Mouse (Mus musculus) hematopoietic stem cell, adult 5-6 weeks (primary cell): ENCODE data around the gene Mettl9. TPM values are rescaled to one million over a fixed set of nuclear protein-coding genes. Genes with fewer than 3 reads are reported as not detected.

Experiments
- ATAC-seq, 2 experiments: fragments of 125-278 bp in 1 of 2; replicated peaks in 1 of 2; 2 replicates each; pipeline ENCODE4 v1.8.0; 2016 to 2017; ENCODE audit warnings: inconsistent platforms in 2 of 2, mild to moderate bottlenecking in 2 of 2, moderate number of reproducible peaks in 2 of 2, low read depth in 1 of 2, moderate TSS enrichment in 1 of 2; ENCODE audit not compliant: low FRiP score in 2 of 2, poor library complexity in 2 of 2, severe bottlenecking in 2 of 2, insufficient read depth in 1 of 2, low TSS enrichment in 1 of 2
- total RNA-seq: library from RNA; stranded (forward); fragments of 172-1452, 232-1000 nt; gene quantifications from 2 replicates; pipeline ENCODE4 v1.2.3, GENCODE M21; 2017

Mettl9 gene
- total RNA-seq, 1 experiment from 2014 or later: 123 TPM

DNA sequence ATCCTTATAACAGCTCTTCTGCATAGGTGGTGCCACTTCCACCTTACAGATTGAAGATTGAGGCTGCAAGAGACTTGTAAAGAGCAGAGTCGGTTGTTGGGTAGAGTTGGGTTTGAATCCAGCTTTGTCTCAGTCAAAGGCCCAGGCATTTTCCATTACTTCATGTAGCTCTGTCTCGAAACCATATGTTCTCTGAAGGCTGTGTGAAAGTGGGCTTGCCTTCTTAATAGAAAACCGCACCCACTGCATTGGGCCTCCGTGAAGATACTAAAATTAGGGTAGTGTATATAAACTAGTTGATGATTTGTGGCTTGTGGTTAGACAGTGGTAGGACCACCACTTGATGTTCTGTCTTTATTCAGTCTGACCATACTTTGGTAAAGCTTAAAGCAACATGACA lies 6.3 kb downstream of the Mettl9 start:
- ATAC-seq: no peak

DNA sequence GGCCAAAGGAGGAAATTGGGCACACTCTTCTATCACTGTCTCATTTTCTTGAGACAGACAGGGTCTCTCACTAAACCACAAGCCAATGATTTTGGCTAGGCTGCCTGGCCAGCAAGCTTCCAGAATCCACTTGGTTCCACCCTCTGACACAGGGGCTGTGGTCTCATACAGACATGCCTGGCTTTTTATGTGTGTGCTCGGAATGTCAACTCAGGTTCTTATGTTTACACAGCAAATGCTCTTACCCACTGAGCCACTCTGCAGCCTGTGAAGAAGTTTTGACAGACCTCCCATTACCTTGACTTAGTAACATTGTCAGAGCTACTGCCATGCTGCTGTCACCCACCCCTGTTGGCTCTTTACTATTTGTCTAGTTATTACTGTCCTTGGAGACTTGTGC lies 7.7 kb downstream of the Mettl9 start:
- no peak for ATAC-seq

DNA sequence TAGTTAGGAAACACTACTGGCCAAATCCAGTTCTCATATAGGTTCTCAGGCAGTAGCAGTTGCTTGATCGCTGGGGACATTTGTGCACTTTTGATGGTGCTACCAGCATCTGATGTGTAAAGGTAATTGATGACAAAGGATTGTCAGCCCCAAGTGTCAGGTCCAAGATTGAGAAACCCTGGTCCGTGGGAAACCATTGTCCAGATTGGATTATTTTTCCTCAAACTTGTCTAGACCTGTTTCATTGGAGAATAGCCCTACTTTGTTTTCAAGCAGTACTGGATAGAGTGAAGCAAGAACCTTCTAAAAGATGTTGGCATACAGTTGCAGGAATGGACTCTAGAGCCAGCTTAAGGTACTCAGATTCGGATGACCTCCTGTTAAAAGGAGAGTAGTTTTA lies 8.8 kb downstream of the Mettl9 start:
- no peak for ATAC-seq

DNA sequence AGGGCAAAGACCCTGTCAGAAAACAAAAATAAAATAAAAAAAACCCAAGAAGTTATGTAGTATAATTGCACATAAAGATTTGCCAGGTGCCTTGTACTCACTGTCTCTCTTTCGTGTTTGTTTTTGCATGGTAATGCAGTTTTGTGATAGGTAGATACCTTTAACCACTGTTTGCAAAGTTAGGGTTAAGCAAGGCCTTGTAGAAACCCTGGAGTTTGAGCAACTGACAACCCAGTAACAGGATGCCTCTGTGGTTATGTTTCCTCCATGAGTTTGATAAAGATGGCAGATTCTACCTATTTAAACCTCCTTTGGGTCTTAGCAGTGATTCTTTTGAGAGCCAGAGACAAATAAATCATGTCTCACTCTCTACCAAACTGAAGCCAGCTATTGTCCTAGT lies 9.3 kb downstream of the Mettl9 start:
- peak in 1 of 2 experiments; percentile 66; a peak in 1 of 4 replicates for ATAC-seq

DNA sequence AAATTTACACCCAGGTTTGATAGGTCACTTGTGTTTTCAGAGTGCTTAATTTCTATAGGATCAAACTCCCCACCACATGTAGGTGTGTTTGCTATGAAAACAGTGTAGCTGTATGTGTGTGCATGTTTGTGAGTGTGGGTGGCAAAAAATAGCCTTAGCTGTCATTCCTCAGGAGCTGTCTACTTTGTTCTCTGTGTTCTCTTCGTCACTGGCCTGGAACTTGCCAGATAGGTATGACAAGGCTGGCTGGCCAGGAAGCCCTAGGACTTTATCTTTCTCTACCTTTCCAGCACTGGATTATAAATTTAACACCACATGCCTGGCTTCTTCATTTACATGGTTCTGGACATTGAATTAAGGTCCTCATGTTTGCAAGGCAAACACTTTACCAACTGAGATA lies 10.0 kb downstream of the Mettl9 start:
- ATAC-seq: no peak

DNA sequence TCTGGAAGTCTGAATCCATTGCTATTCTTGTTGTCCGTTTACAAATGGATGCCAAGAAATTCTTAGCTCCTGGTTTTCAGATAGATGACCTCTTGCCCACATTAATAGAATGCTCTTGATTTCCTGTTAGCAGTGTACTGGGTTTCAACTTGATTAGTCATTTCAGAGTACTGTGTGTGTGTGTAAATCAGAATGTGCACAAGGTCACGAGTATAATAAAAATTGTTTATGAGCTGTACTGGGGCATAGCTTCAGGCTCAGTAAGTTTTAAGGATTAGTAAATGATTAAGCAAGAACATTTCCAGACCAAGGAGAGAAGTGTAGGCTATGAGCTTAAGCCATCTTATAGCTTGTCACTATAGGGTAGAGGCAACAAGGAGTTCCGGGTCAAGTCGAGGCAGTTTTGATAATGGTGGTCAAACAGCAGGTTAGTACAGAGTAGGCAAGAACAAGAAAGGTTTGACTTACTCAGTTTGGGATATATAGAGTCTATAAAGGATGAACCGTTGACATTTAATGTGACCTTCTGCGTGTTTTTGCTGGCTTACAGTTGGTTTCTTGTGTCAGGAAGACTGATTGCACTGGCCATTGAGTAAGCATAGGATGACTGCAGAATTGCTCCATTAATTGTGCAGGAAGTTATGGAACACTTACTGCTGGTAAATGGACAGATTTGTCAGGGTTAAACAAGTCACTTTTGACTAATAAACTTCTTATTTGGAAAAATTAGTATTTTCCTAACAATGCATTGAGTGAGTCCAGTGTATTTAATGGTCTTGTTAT lies 11.6 kb downstream of the Mettl9 start:
- ATAC-seq: no peak

DNA sequence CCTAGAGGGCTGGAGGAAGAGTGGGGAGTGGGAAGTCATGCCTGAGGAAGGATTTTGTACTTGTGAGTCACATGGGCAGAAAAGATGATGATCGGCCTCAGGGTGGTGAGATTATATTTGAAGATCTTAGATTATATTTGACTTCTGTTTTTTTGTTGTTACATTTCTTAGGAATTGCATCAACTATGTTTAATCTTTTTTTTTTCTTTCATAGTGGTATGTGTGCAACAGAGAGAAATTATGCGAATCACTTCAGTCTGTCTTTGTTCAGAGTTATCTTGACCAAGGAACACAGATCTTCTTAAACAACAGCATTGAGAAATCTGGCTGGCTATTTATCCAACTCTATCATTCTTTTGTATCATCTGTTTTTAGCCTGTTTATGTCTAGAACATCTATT lies 13.4 kb downstream of the Mettl9 start:
- ATAC-seq: no peak

DNA sequence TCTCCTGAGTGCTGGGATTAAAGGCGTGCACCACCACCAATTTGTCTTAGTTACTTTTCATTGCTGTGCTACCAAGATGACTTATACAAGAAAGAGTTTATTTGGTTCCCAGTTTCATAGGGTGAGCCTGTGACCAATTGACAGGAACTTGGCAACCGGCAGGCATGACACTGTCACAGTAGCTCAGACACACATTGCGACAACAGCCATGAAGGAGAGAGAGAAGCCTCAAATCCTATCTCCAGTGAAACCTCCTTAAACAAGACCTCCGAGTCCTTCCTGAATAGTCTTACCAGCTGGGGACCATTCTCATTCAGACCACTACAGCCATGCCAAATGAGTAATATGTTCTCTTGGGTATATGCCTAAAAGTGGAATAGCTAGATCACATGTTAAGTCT lies 18.8 kb downstream of the Mettl9 start:
- ATAC-seq: no peak

DNA sequence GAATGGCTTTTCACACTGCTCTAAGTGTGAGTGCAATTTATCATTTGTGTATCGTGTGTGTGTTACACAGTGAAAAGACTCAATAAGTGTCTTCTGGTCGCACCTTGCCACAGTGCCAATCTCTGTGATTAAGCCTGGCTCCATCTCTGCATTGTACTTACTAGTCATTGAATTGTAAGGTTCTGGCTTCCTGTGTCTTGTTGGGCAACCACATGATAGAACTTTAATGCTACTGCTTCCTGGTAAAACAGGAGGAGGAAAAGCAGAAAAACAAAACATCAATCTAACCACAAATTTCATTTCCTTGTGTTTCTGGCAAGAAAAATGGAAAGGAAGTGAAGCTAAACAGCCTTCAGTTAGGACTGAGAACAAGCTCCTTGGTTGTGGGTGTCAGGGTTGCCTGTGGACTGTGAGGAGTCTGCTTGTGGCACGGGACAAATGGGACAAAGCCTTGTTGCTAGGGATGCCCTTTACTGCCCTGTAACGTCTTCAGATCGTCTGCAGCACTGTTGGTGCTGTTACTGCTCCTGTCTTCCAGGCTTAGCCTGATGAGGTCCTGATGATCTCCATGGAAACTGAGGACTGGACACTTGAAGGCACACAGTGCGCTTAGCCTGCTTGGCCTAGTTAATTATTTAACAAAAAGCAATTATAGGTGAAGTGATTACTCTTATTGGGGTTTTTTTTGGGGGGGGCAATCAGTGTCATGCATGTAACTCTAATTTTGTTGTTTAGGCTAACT lies 25.4 kb downstream of the Mettl9 start:
- ATAC-seq: 0 out of 4 replicates have a peak, but pooled peaks of 1 of the 2 experiments have one; percentile 23

DNA sequence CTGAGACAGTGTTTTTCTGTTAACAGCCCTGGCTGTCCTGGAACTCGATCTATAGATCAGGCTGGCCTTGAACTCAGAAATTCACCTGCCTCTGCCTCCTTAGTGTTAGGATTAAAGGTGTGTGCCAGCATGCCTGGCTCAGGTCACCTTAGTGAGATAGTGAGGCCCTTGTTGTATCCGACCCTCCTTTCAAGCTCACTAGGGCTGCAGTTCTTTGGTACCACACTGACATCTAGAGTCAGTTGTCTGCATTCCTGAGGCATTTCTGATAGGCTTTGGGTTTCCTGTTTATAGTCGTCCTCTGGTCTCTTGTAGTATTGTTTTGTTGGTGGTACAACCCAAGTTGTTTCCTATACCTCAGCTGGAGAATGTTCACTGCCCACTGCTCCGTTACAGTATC lies 30.1 kb downstream of the Mettl9 start:
- ATAC-seq: peak in 1 of 2 experiments; percentile 50; a peak in 1 of 4 replicates

DNA sequence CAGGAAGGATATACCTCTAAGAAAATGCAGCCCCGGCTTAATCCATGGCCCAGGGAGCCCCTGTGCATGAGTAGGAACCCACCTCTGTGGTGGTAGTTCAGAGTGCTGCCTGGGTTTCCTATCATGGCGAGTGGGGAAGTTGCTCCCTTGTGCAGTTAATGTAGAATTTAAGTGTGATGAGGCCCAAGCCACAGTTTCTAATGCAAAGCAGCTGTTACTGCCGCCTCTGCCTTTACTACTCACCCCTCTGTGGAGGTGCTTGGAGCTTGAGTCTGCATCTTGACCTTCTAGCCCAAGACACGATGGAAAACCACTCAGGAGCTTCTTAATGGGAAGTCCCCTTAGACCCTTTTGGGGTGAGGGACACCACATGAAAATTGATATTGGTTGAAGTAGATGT lies 37.0 kb downstream of the Mettl9 start:
- ATAC-seq: no peak

DNA sequence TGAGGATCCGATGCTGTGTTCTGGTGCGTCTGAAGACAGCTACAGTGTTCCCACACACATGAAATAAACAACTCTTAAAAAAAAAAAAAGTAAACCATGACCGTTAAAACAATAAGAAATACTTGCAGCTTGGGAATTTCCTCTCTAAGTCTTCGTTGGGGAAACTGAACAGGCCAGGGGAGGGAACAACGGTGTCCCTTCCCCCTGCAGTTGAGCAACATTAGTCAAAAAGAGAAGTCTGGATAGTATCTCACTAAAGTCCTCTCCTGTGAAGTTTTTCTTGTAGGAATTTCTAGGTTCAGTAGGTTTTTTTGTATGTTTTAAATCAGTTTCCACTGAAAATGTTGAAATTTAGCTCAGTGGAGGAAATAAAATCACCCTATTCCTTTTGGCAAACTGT lies 38.3 kb downstream of the Mettl9 start:
- ATAC-seq: no peak; a peak in 1 of 4 replicates

DNA sequence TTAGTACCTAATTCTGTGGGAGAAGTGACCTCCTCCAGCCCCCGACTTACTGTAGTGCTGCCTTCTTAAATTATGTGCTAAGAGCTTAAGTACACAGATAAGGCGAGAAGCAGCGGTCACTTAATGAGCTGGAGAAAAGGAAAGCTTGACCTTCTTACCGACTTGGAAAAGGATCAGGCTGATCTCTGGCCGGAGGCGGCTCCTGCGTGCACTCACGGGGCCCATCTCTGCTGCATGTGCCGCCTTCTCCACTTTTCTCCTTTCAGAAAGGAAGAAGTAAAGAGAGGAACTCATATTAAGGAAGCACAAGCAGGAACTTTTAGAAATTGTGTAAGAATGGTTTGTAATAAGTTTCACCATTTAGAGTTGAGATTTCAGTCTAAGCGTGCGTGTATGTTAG lies 40.0 kb downstream of the Mettl9 start, which contains the start of gene Igsf6:
Igsf6 (minus strand) TSS at position 292 of the 400 bp plus-strand sequence.
- ATAC-seq: peak; percentile 19 to 62; a peak in 2 of 4 replicates

DNA sequence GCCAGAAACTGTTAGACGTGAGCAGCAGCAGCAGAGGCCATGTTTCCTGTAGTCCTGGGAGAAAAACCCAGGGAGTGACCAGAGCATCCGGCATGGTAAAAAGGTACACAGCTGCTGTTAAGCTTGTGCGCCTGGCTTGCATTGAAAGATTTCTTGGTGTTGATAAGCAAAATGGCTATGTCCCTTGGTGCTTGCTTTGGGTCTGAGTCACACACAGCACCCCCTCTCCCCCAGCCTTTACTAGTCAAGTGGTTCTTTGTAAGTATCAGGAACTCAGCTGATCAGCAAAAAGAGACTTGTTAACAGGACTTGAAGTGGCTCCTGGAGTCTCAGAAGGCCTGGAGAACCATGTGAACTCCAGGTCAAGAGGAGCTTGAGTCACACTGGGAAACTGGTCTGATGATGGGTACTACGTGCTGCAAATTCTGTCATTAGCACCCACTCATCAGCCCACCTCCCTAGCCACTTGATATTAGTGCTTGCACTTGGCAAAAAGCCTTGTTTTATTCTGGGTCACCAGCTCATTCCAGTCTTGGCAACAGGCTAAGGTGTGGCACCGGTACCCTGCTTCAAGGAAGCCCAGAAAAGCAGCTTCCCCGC lies 40.7 kb downstream of the Mettl9 start:
- ATAC-seq: peak in 1 of 2 experiments; percentile 11; a peak in 1 of 4 replicates

DNA sequence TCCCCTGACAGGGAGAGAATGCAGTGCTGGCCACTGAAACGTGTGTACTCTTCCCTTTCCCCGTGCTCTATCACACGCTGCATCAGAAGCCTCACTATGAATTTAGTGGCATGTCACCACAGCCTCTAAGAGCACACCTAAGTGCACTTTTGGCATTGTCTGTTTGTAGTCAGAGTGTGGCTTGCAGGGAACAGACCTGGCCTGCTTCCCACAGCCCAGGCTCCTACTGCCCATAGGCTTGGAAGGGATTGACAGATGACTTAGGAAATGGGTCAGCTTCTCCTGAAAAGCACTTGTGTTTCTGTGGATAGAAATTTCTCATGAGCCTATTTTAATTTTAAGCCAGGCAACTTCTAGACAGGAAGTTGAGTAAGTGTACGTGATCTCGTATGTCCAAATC lies 41.2 kb downstream of the Mettl9 start:
- ATAC-seq: no peak

DNA sequence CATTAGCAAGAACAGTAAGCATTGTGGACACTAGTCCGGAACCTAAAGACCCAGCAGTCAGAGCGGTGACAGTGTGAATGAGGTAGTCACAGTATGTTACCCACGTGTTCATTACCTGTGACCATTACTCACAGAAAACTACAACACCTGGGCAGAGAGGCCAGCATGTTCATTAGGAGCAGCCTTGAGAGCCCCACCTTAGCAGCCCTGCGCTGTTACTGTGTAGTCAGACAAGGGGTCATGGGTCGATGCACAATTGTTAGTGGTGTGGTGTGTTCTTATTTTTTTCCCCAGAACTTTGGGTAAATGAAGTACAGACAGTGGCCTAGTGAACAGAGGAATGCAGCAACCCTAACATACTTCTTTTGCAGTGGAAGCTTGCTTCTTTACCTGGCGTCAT lies 43.1 kb downstream of the Mettl9 start:
- no peak for ATAC-seq

DNA sequence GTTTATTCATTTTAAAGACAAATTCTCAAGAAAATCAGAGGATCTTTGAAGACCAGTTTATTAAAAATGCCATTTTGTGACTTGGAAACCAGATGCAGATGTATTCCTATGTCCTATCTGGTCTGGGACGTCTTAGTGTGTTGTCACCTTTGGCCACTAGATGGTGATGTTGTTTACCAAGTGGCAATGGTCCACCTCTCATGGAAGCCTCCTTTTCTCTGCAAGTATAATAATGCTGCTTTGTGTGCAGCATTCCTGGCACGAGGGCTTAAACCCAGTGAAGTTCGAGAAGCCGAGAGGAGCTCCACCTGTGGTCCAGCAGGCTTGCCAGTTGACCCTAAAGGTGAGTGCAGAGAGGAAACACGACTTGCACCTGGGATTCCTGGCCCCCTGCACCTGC lies 43.6 kb downstream of the Mettl9 start:
- ATAC-seq: peak; percentile 51 to 72; a peak in 3 of 4 replicates

DNA sequence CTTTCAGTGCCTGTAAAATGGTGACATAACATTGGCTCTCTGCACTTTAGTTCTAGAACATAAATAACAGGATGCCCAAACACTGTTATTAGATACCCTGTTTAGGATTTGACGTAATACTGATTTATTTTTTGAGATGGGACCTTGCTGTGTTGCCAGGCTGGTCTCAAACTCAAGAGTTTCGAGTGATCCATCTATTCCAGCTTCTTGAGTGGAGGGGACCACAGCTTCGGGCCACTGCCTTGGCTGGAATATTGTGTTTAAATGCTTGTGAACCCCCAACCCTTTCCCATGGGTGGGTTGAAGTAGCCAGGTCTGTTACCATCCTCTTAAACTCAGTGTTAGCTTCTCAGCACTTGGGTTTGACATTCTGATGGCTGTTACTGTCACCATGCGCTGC lies 47.1 kb downstream of the Mettl9 start, which contains the start of gene Otoa:
Otoa (plus strand) TSS at position 301 of the 400 bp plus-strand sequence.
- ATAC-seq: no peak
